Comparison of ENCODE assay signal across 7 mouse cellular contexts in genomic region chr12:88722691-88723070, GRCm38 (mm10). TPM values are rescaled to one million over a fixed set of nuclear protein-coding genes. Genes with fewer than 3 reads are reported as not detected.
DNase-seq lines count a peak whose midpoint lies in the region; ATAC-seq lines count a peak whose summit lies in the region.

Nrxn3 (plus strand) TSS chr12:88722876.

- peak within 1 kb of the TSS; percentile 48 for H3K4me2 ChIP-seq in stomach, embryonic 15.5 days

- DNase-seq in cerebellum, adult 11-12 months: peak; percentile 18
- DNase-seq in embryo, embryonic 11 days: peak; percentile 82
- DNase-seq in hindbrain, embryonic 10.5 days (ENCODE audit: low spot score): peak; percentile 75
- DNase-seq in layer of hippocampus, postnatal 25 days (ENCODE audit: extremely low spot score in 1 of 2, low spot score in 1 of 2): peak; percentile 58 to 62
- peak; percentile 78 for DNase-seq in mesoderm, embryonic 11.5 days (ENCODE audit: low read depth, low spot score)
- DNase-seq in ovary, postnatal 10 days (ENCODE audit: low spot score): no peak

- no peak within 1 kb of the TSS for H3K9ac ChIP-seq in stomach, embryonic 15.5 days

- 0 out of 2 replicates have a peak within 1 kb of the TSS, but pooled peaks have one; percentile 5 for H3K27ac ChIP-seq in hindbrain, embryonic 10.5 days
- H3K27ac ChIP-seq in stomach, embryonic 15.5 days: no peak within 1 kb of the TSS

- no peaks in the 10 kb centered on the region for H3K27me3 ChIP-seq in hindbrain, embryonic 10.5 days (ENCODE audit: insufficient read depth, poor library complexity, severe bottlenecking)
- H3K27me3 ChIP-seq in stomach, embryonic 15.5 days (replicated peaks): no peaks in the 10 kb centered on the region

- peaks cover 10% of the 10 kb centered on the region; the same call in 1 of the 2 replicates for H3K4me1 ChIP-seq in hindbrain, embryonic 10.5 days (replicated peaks)
- H3K4me1 ChIP-seq in stomach, embryonic 15.5 days: no peaks in the 10 kb centered on the region

- no peaks in the 10 kb centered on the region for H3K36me3 ChIP-seq in hindbrain, embryonic 10.5 days
- H3K36me3 ChIP-seq in stomach, embryonic 15.5 days: no peaks in the 10 kb centered on the region

- ATAC-seq in stomach, embryonic 15.5 days (ENCODE audit: insufficient read depth, low FRiP score, low read depth): peak; percentile 56; the same call in 1 of the 2 replicates

- no peaks in the 10 kb centered on the region for H3K9me3 ChIP-seq in hindbrain, embryonic 10.5 days
- H3K9me3 ChIP-seq in stomach, embryonic 15.5 days: no peaks in the 10 kb centered on the region

- peak within 1 kb of the TSS; percentile 48 for H3K4me3 ChIP-seq in hindbrain, embryonic 10.5 days
- peak within 1 kb of the TSS; percentile 25 for H3K4me3 ChIP-seq in stomach, embryonic 15.5 days (replicated peaks)

- 2% methylated on average over 9 of the region's 9 CpGs for WGBS in hindbrain, embryonic 10.5 days
- 2% methylated on average over 9 of the region's 9 CpGs for WGBS in stomach, embryonic 15.5 days

RNA-seq across cellular contexts. Expression of gene Nrxn3, which starts in this region (rescaled TPM):
- 5.6 and 23.5 TPM in 2 replicates for polyA plus RNA-seq in hindbrain, embryonic 10.5 days (2016; fragmentation: Nextera tagmentation; extraction: Ambion mirVana)
- 100 to 1,000 TPM; 147 to 197 TPM for total RNA-seq in layer of hippocampus, postnatal 25 days (2021)
- polyA plus RNA-seq in stomach, embryonic 15.5 days (2015; fragmentation: Nextera tagmentation; extraction: Ambion mirVana): 2.4 and 3.3 TPM in 2 replicates
